Mouse (Mus musculus) thymus, adult 2 months (tissue): ENCODE data around the gene Wee1. TPM values are rescaled to one million over a fixed set of nuclear protein-coding genes. Genes with fewer than 3 reads are reported as not detected.
"Not testable (repeated sequence)": the region's sequence is repeated elsewhere in the genome, so short reads cannot be mapped to it uniquely, and the experiment has no call there.

ENCODE experiments used
- DNase-seq: peaks from one replicate; pipeline ENCODE4 v3.0.0; 2021
- H3K27ac ChIP-seq: fragments of 200-500 bp; 2 replicates; pipeline ENCODE4 v1.5.1; 2012; ENCODE audit warnings: low read length, control low read depth; ENCODE audit not compliant: control insufficient read depth, insufficient read depth
- H3K27me3 ChIP-seq: fragments of 200-500 bp; 2 replicates; pipeline ENCODE4 v1.6.1; 2012; ENCODE audit warnings: mild to moderate bottlenecking, low read length, moderate library complexity, mixed read lengths; ENCODE audit not compliant: control insufficient read depth, insufficient read depth
- H3K36me3 ChIP-seq: fragments of 200-500 bp; 2 replicates; pipeline ENCODE4 v1.6.1; 2012; ENCODE audit warnings: mild to moderate bottlenecking, low read length, moderate library complexity; ENCODE audit not compliant: control insufficient read depth, insufficient read depth
- H3K4me1 ChIP-seq: fragments of 200-500 bp; replicated peaks from 2 replicates; pipeline ENCODE4 v1.6.1; 2012; ENCODE audit warnings: low read length; ENCODE audit not compliant: control insufficient read depth, insufficient read depth
- H3K4me3 ChIP-seq: fragments of 200-500 bp; 2 replicates; pipeline ENCODE4 v1.5.1; 2012; ENCODE audit warnings: mild to moderate bottlenecking, low read length, control low read depth, moderate library complexity; ENCODE audit not compliant: control insufficient read depth, insufficient read depth
- CTCF ChIP-seq: fragments of 200-500 bp; IDR thresholded peaks from 2 replicates; pipeline ENCODE4 v1.5.1; 2012; ENCODE audit warnings: mild to moderate bottlenecking, control low read depth, low read length, moderate library complexity, borderline replicate concordance; ENCODE audit not compliant: control insufficient read depth, poor library complexity, insufficient read depth; ENCODE audit errors: extremely low read depth
- POLR2A ChIP-seq: fragments of 200-500 bp; IDR thresholded peaks from 2 replicates; pipeline ENCODE4 v1.6.1; 2012; ENCODE audit warnings: mild to moderate bottlenecking, low read length, control low read depth, moderate library complexity; ENCODE audit not compliant: control insufficient read depth, poor library complexity, insufficient read depth; ENCODE audit errors: extremely low read depth
- WGBS: fragments of 180-500 bp; shearing (Covaris S2); methylation state at CpG from one replicate; pipeline ENCODE4 v1.1.7; 2018; 5-methylcytosine and 5-hydroxymethylcytosine counted together
- polyA plus RNA-seq: library from polyadenylated mRNA; depleted of rRNA; stranded (reverse); fragments of >200 nt; gene quantifications from 2 replicates; pipeline ENCODE4 v1.2.3, GENCODE M21; 2012

The Wee1 gene
- polyA plus RNA-seq, 1 experiment, result 13.0 TPM

DNA sequence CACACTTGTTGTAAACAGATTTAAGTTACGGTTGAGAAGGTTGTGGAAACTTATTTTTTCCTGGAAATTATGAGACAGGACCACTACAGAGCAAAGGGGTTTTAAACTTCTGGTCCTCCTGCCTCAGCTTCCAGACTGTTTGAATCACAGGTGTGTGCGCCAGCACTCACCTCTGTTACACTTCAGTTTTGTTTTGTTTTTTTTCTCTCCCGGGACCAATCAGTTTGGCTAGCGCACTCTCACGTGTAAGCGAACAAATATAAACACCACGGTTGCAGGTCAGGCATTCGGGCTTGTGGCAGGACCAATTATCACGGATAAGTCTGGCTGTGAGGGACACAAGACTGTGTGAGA, 707 bp upstream of the Wee1 start:
- peaks cover 8% of the 10 kb centered on the region for H3K4me1 ChIP-seq
- H3K36me3 ChIP-seq, result no peaks in the 10 kb centered on the region
- no peak overlapping the region for H3K27ac ChIP-seq
- no peak for DNase-seq
- 1% methylated on average over 9 of the region's 9 CpGs for WGBS
- peak overlapping the region; percentile 74 for H3K4me3 ChIP-seq
- no peaks in the 10 kb centered on the region for H3K27me3 ChIP-seq
- no peak for TF ChIP-seq CTCF
- no peak for TF ChIP-seq POLR2A

DNA sequence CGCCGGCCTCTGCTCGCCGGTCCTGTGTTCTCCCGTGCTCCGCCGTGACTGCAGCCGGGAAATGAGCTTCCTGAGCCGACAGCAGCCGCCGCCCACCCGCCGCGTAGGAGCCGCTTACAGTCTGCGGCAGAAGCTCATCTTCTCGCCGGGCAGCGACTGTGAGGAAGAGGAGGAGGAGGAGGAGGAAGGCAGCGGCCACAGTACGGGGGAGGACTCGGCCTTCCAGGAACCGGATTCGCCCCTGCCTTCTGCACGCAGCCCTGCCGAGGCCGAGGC, 381 bp downstream of the Wee1 start:
- Histone ChIP-seq H3K4me1 (peaks cover 8% of the 10 kb centered on the region), H3K27me3 (no peaks in the 10 kb centered on the region), H3K36me3 (no peaks in the 10 kb centered on the region), H3K27ac (no peak overlapping the region), H3K4me3 (peak overlapping the region; percentile 73)
- DNase-seq, result no peak
- under 1% methylated on average over 25 of the region's 27 CpGs for WGBS
- TF ChIP-seq CTCF (no peak), POLR2A (no peak)

DNA sequence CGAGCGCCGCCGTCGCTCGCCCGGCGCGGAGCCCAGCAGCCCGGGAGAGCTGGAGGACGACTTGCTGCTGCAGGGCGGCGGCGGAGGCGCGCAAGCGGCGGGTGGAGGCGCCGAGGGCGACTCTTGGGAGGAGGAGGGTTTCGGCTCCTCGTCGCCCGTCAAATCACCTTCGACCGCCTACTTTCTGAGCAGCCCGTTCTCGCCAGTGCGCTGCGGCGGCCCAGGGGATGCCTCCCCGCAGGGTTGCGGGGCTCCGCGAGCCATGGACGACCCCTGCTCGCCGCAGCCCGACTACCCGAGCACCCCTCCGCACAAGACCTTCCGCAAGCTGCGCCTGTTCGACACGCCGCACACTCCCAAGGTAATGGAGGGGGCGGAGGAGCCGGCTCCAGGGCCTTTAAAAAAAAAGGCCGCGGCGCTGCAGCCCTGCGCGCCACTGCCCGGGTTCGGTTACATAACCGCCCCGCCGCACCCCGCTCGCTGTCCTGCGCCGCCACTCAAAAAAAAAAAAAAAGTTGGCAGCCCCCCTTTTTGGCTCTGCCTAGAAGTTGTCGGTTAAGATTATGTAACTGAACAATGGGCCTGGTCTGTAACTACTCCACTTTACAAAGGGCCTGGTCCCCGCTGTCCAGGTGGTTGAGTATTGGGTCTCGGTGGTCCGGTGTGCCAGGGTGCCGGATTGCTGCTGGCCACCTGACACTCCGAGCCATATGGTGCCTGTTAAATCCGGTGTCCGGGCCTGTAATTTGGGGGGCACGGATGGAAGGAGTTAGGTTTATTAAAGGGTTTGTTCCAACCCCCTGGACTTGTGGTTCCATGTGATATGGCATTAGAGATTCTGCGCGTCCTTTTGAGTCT, 948 bp downstream of the Wee1 start:
- Histone ChIP-seq H3K27me3 (no peaks in the 10 kb centered on the region), H3K4me1 (peaks cover 8% of the 10 kb centered on the region), H3K27ac (no peak overlapping the region), H3K36me3 (no peaks in the 10 kb centered on the region), H3K4me3 (peak overlapping the region; percentile 73)
- DNase-seq, result peak; percentile 61
- TF ChIP-seq POLR2A (no peak; the same call in 1 of the 2 replicates), CTCF (no peak)
- under 1% methylated on average over 73 of the region's 74 CpGs for WGBS

DNA sequence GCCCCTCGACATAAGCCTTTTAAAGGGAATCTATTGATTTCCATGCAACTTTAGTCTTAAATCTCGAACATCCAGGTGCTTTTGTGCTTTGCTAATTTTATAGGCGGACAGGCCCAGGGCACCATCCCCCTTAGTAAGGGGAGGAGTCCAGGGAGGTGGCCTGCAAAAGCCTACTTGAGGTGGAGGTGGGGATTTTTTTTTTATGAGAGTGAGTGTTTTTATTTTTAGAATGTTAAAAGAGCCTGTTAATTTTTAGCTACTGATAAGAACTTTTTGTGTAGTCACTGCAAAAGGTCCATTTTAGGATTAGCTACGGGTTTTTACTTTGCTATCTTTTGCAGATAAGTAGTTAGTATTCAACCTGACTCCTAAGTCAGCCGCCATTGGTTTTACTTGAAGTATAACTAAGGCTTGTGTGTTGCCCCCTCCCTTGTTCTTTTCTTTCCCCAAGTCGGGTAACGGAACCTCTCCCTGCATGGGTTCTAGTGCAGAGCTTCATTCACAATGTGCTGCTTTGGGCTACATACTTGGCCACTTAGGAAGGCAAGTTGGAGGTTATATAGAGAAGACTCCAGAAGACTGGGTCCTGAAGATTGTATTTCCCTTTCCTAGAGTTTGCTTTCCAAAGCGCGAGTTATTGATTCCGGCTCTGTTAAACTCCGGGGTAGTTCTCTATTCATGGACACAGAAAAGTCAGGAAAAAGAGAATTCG, 2.2 kb downstream of the Wee1 start:
- 19% methylated on average over 12 of the region's 12 CpGs for WGBS
- Histone ChIP-seq H3K36me3 (no peaks in the 10 kb centered on the region), H3K27ac (peak overlapping the region; percentile 48; the same call in 1 of the 2 replicates), H3K4me3 (peak overlapping the region; percentile 29; the same call in 1 of the 2 replicates), H3K27me3 (no peaks in the 10 kb centered on the region), H3K4me1 (peaks cover 8% of the 10 kb centered on the region)
- TF ChIP-seq POLR2A (no peak), CTCF (no peak)
- DNase-seq, result no peak

DNA sequence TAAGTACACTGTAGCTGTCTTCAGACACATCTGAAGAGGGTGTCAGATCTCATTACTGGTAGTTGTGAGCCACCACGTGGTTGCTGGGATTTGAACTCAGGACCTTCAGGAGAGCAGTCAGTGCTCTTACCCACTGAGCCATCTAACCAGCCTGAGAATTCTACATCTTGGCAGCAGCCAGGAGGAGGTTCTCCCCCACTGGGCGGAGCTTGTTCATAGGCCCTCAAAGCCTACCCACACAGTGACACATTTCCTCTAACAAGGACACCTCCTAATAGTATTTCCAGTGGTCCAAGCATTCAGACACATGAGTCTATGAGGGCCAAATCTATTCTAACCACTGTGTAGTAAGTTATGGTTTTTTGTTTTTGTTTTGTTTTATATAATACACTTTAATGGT, 6.7 kb downstream of the Wee1 start:
- WGBS, result 81% methylated on average over 2 of the region's 2 CpGs
- H3K27ac ChIP-seq, result no peak overlapping the region
- TF ChIP-seq POLR2A (no peak), CTCF (no peak)
- no peak overlapping the region for H3K4me3 ChIP-seq
- 0 out of 2 replicates have a peak, but pooled peaks cover 3% of the 10 kb centered on the region for H3K4me1 ChIP-seq
- peaks cover 12% of the 10 kb centered on the region for H3K36me3 ChIP-seq
- DNase-seq, result no peak
- no peaks in the 10 kb centered on the region for H3K27me3 ChIP-seq

DNA sequence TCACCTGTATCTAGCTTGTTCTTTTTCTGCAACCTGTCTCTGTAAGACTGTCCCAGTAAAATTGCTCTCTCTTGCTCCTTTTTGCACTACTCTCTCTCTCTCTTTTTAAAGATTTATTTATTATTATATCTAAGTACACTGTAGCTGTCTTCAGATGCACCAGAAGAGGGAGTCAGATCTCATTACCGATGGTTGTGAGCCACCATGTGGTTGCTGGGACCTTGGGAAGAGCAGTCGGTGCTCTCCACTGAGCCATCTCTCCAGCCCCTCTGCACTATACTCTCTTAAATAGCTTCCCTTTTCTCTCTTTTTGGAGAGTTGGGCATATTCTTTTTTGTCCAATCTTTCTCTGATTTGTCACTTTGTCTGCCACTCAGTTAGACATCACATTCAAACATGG, 10.4 kb downstream of the Wee1 start:
- H3K27ac ChIP-seq, DNase-seq, H3K27me3 ChIP-seq, H3K4me3 ChIP-seq, H3K4me1 ChIP-seq: not testable (repeated sequence)
- H3K36me3 ChIP-seq, result peaks cover 38% of the 10 kb centered on the region
- WGBS, result 91% methylated on average over 2 of the region's 2 CpGs
